6 mouse cellular contexts compared by ENCODE assay signal in genomic region chr11:102280267-102280666, GRCm38 (mm10). TPM values are rescaled to one million over a fixed set of nuclear protein-coding genes. Genes with fewer than 3 reads are reported as not detected.
"Had no signal": no experiment of that assay in that cellular context is flagged by ENCODE, and none has a peak within 500 bp of the region (broad histone marks: within the 10 kb centered on the region; RNA-seq: fewer than 3 reads in every experiment).

No protein-coding gene starts in this region.

RNA-seq across cellular contexts. Expression of gene Asb16, which starts 11.7 kb away (rescaled TPM):
- total RNA-seq: hematopoietic stem cell, adult 5-6 weeks had no signal
- polyA plus RNA-seq: hindbrain, embryonic 13.5 days; kidney, postnatal 0 days had no signal

RNA-seq across cellular contexts. Expression of gene BC030867, which starts 31.6 kb away (rescaled TPM):
- total RNA-seq: gastrocnemius, adult 18-20 months; gastrocnemius, postnatal 25 days; liver, adult 2 months had no signal
